ENCODE assay signal across 15 mouse cellular contexts in genomic region chr13:119364160-119364559, GRCm38 (mm10).
DNase-seq lines count a peak whose midpoint lies in the region; ATAC-seq and TF ChIP-seq lines count a peak whose summit lies in the region.
"Had no signal": no experiment of that assay in that cellular context is flagged by ENCODE, and none has a peak within 500 bp of the region (broad histone marks: within the 10 kb centered on the region; RNA-seq: fewer than 3 reads in every experiment).

No protein-coding gene starts in this region.

- peak; percentile 30; the same call in 1 of the 2 replicates for ATAC-seq in forebrain, embryonic 13.5 days
- ATAC-seq in Patski: no peak
- ATAC-seq: activated CD4-positive, CD25-positive, alpha-beta regulatory T cell, adult 4 months had no signal

- no peak for DNase-seq in forebrain, embryonic 10.5 days (ENCODE audit: extremely low spot score, low spot score)
- no peak for DNase-seq in left cerebral cortex, adult 2 months (ENCODE audit: extremely low spot score in 1 of 2, low spot score in 2 of 2)
- no peak for DNase-seq in left cerebral cortex, adult 9 months (ENCODE audit: low spot score in 2 of 2)
- peak; percentile 25 for DNase-seq in 3T3-L1 (ENCODE audit: low read depth, low spot score)
- no peak for DNase-seq in Patski (ENCODE audit: low read depth, low spot score)
- DNase-seq in adrenal gland, adult 18-20 months (ENCODE audit: low spot score in 2 of 2): no peak
- no peak for DNase-seq in embryo, embryonic 10 days (ENCODE audit: low spot score)
- DNase-seq: kidney, adult 18-20 months; thymus, postnatal 4 days had no signal

- H3K4me1 ChIP-seq in forebrain, embryonic 13.5 days: no peaks in the 10 kb centered on the region
- H3K4me1 ChIP-seq in forebrain, embryonic 10.5 days: no peaks in the 10 kb centered on the region
- H3K4me1 ChIP-seq: hindbrain, embryonic 15.5 days; limb, embryonic 13.5 days had no signal

- CTCF ChIA-PET in Patski (lab: Charles Lee): interaction anchor here (0.9 kb wide), 1 partner anchor 960 kb away, joined by 3 read pairs; no protein-coding TSS in a partner anchor

- H3K9ac ChIP-seq in forebrain, embryonic 13.5 days: no peak overlapping the region
- H3K9ac ChIP-seq: hindbrain, embryonic 15.5 days; limb, embryonic 13.5 days had no signal

- TF ChIP-seq CTCF in left cerebral cortex, adult 2 months (IDR thresholded peaks at IDR 0.05): peak; percentile 3
- peak; percentile 47 for TF ChIP-seq CTCF in Patski (IDR thresholded peaks at IDR 0.05)

- peaks cover 52% of the 10 kb centered on the region for H3K36me3 ChIP-seq in forebrain, embryonic 13.5 days (ENCODE audit: poor library complexity, severe bottlenecking)
- peaks cover 70% of the 10 kb centered on the region for H3K36me3 ChIP-seq in forebrain, embryonic 10.5 days (replicated peaks)

- H3K27me3 ChIP-seq in forebrain, embryonic 13.5 days: no peaks in the 10 kb centered on the region
- no peaks in the 10 kb centered on the region for H3K27me3 ChIP-seq in forebrain, embryonic 10.5 days (ENCODE audit: poor library complexity, severe bottlenecking)
- no peaks in the 10 kb centered on the region for H3K27me3 ChIP-seq in Patski
- H3K27me3 ChIP-seq: hindbrain, embryonic 15.5 days; limb, embryonic 13.5 days had no signal

- WGBS in forebrain, embryonic 13.5 days: 94% methylated on average over 5 of the region's 5 CpGs
- 95% methylated on average over 5 of the region's 5 CpGs for WGBS in forebrain, embryonic 10.5 days

- no peak overlapping the region for H3K4me2 ChIP-seq in forebrain, embryonic 13.5 days
- H3K4me2 ChIP-seq: hindbrain, embryonic 15.5 days; limb, embryonic 13.5 days had no signal

- intact Hi-C loops in left cerebral cortex, adult 2 months (cut with DNase I): loop anchor here (5.0 kb wide), 1 partner anchor 82 kb away; no protein-coding TSS in a partner anchor

- no peaks in the 10 kb centered on the region for H3K9me3 ChIP-seq in forebrain, embryonic 13.5 days (replicated peaks)
- H3K9me3 ChIP-seq in forebrain, embryonic 10.5 days: no peaks in the 10 kb centered on the region
- H3K9me3 ChIP-seq: G1E; hindbrain, embryonic 15.5 days; limb, embryonic 13.5 days had no signal

- H3K27ac ChIP-seq in forebrain, embryonic 13.5 days: no peak overlapping the region
- no peak overlapping the region for H3K27ac ChIP-seq in forebrain, embryonic 10.5 days
- H3K27ac ChIP-seq in left cerebral cortex, adult 2 months: no peak overlapping the region
- H3K27ac ChIP-seq: hindbrain, embryonic 15.5 days; limb, embryonic 13.5 days had no signal

- POLR2A ChIA-PET in Patski (lab: Charles Lee): no interaction called here

- H3K4me3 ChIP-seq in forebrain, embryonic 13.5 days: no peak overlapping the region
- H3K4me3 ChIP-seq in forebrain, embryonic 10.5 days: no peak overlapping the region
- no peak overlapping the region for H3K4me3 ChIP-seq in left cerebral cortex, adult 2 months
- H3K4me3 ChIP-seq: erythroblast, embryonic 14.5 days; hindbrain, embryonic 15.5 days; limb, embryonic 13.5 days had no signal

- in situ Hi-C loops in Patski (cut with MboI; ENCODE audit: low pct_unique_long_range_greater_than_20kb): loop anchor here (5.0 kb wide), 1 partner anchor 962 kb away; no protein-coding TSS in a partner anchor
